Mouse (Mus musculus): ENCODE results near the gene Fgf22.

DNA sequence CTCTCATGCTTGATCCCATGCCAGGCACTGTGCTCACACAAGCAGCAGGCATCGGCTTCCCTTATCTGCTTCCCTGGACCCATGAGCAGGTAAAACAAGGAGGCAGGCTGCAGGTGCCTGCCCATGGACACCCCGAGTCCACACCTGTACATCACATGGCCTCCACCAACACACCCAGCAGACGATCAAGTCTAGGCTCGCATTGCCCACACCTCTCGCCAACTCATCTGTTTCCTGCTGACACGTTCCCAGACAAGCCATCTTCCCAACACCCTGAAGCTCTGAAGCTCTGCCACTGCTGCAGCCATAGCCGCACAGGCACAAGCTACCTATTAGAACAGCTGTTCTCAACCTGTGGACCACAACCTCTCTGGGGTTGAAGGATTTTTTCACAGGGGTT is 9.4 kb downstream of the Fgf22 start:
- TF ChIP-seq CTCF (conservative IDR thresholded peaks at IDR 0.05; ENCODE audit: low read length) (no peak), NANOG (IDR thresholded peaks at IDR 0.05; ENCODE audit: borderline replicate concordance, low read length) (no peak), POU5F1 (IDR thresholded peaks at IDR 0.05; ENCODE audit: borderline replicate concordance, low read length) (no peak)
